10 mouse cellular contexts compared by ENCODE assay signal in the genomic region with DNA sequence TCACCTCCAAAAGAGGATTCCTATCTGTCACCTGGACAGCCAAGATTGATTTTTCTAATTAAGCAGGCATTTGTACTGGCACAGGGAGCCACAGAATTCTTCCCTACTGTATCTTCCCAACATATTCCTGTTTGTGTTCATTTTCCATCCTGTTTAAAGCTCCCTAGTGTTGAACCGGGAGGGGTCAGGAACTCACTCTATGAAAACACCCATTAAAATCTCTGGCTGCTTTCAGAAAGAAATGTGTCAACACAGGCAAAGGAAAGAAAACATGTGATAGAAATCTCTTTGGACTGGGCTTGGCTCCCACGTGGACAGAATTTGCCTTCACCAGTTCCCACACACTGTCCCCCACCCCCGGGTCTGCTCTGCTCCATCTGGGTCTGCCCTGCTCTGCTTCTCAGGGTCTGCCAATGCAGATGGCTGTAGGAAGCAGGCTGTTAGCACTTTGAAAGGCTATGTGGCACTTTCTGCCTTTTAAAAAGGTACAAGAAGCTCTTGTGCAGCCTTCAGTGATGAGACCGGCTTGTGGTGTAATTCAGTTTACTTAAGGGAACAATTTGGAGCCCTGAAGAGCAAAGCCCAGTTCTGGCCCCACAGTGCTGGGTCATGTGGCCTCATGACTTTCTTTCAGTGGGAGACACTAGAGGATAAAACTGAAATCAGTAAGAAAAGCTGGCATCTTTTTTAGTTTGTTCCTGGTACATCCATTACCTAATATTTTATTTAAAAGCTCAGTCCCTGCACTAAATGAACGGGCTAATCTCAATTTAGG.
DNase-seq lines count a peak whose midpoint lies in the region; ATAC-seq lines count a peak whose summit lies in the region.
"Had no signal": no experiment of that assay in that cellular context is flagged by ENCODE, and none has a peak within 500 bp of the region (broad histone marks: within the 10 kb centered on the region; RNA-seq: fewer than 3 reads in every experiment).

No protein-coding gene starts in this region.

- 38% methylated on average over 5 of the region's 5 CpGs for WGBS in forebrain, embryonic 10.5 days
- WGBS in forebrain, embryonic 11.5 days, result 30% methylated on average over 5 of the region's 5 CpGs
- WGBS in hindbrain, embryonic 12.5 days, result 39% methylated on average over 5 of the region's 5 CpGs
- WGBS in midbrain, embryonic 11.5 days, result 36% methylated on average over 5 of the region's 5 CpGs
- 16% methylated on average over 5 of the region's 5 CpGs for WGBS in stomach, embryonic 15.5 days
- WGBS in liver, embryonic 12.5 days (ENCODE audit: insufficient replicate concordance), result 39% methylated on average over 5 of the region's 5 CpGs

- no peak overlapping the region for H3K9ac ChIP-seq in forebrain, embryonic 11.5 days (ENCODE audit: low read length)
- no peak overlapping the region for H3K9ac ChIP-seq in hindbrain, embryonic 12.5 days
- H3K9ac ChIP-seq in midbrain, embryonic 11.5 days (ENCODE audit: low read length), result no peak overlapping the region
- no peak overlapping the region for H3K9ac ChIP-seq in stomach, embryonic 15.5 days
- no peak overlapping the region for H3K9ac ChIP-seq in liver, embryonic 12.5 days
- H3K9ac ChIP-seq: embryonic facial prominence, embryonic 13.5 days had no signal

- no peaks in the 10 kb centered on the region; the same call in 1 of the 2 replicates for H3K27me3 ChIP-seq in forebrain, embryonic 10.5 days (ENCODE audit: poor library complexity, severe bottlenecking)
- no peaks in the 10 kb centered on the region for H3K27me3 ChIP-seq in forebrain, embryonic 11.5 days (ENCODE audit: control insufficient read depth, insufficient read depth, low read length)
- H3K27me3 ChIP-seq in hindbrain, embryonic 12.5 days, result no peaks in the 10 kb centered on the region
- no peaks in the 10 kb centered on the region for H3K27me3 ChIP-seq in midbrain, embryonic 11.5 days (ENCODE audit: control insufficient read depth, insufficient read depth, low read length)
- no peaks in the 10 kb centered on the region for H3K27me3 ChIP-seq in stomach, embryonic 15.5 days (replicated peaks)
- no peaks in the 10 kb centered on the region for H3K27me3 ChIP-seq in liver, embryonic 12.5 days (replicated peaks)
- H3K27me3 ChIP-seq: CH12.LX; embryonic facial prominence, embryonic 13.5 days had no signal

- peaks cover 12% of the 10 kb centered on the region for H3K4me1 ChIP-seq in forebrain, embryonic 10.5 days
- H3K4me1 ChIP-seq in forebrain, embryonic 11.5 days (replicated peaks; ENCODE audit: control insufficient read depth, insufficient read depth, low read length), result 0 out of 2 replicates have a peak, but pooled peaks cover 3% of the 10 kb centered on the region
- peaks cover 6% of the 10 kb centered on the region for H3K4me1 ChIP-seq in hindbrain, embryonic 12.5 days
- peaks cover 3% of the 10 kb centered on the region; the same call in 1 of the 2 replicates for H3K4me1 ChIP-seq in midbrain, embryonic 11.5 days (ENCODE audit: control insufficient read depth, insufficient read depth, low read length)
- peaks cover 6% of the 10 kb centered on the region for H3K4me1 ChIP-seq in stomach, embryonic 15.5 days
- no peaks in the 10 kb centered on the region for H3K4me1 ChIP-seq in liver, embryonic 12.5 days

- no peaks in the 10 kb centered on the region for H3K9me3 ChIP-seq in forebrain, embryonic 10.5 days
- no peaks in the 10 kb centered on the region for H3K9me3 ChIP-seq in forebrain, embryonic 11.5 days (ENCODE audit: control insufficient read depth, low read length)
- no peaks in the 10 kb centered on the region for H3K9me3 ChIP-seq in hindbrain, embryonic 12.5 days (replicated peaks)
- H3K9me3 ChIP-seq in midbrain, embryonic 11.5 days (ENCODE audit: control insufficient read depth, low read length), result no peaks in the 10 kb centered on the region
- no peaks in the 10 kb centered on the region for H3K9me3 ChIP-seq in stomach, embryonic 15.5 days
- H3K9me3 ChIP-seq in liver, embryonic 12.5 days (replicated peaks), result no peaks in the 10 kb centered on the region
- H3K9me3 ChIP-seq: embryonic facial prominence, embryonic 13.5 days had no signal

- no peak for DNase-seq in forebrain, embryonic 10.5 days (ENCODE audit: extremely low spot score, low spot score)
- no peak for DNase-seq in forebrain, embryonic 11.5 days (ENCODE audit: low spot score)
- DNase-seq in frontal cortex, postnatal 36 days (ENCODE audit: low spot score in 2 of 2), result peak; percentile 76 to 83
- peak; percentile 71 for DNase-seq in left cerebral cortex, adult 11 months (ENCODE audit: low spot score)
- peak; percentile 80 for DNase-seq in midbrain, embryonic 11.5 days (ENCODE audit: low spot score, missing footprints)

- no peak overlapping the region for H3K4me3 ChIP-seq in forebrain, embryonic 10.5 days
- no peak overlapping the region for H3K4me3 ChIP-seq in forebrain, embryonic 11.5 days (ENCODE audit: low read depth, low read length)
- H3K4me3 ChIP-seq in hindbrain, embryonic 12.5 days, result no peak overlapping the region
- no peak overlapping the region for H3K4me3 ChIP-seq in midbrain, embryonic 11.5 days (ENCODE audit: low read depth, low read length)
- no peak overlapping the region for H3K4me3 ChIP-seq in stomach, embryonic 15.5 days (replicated peaks)
- H3K4me3 ChIP-seq in liver, embryonic 12.5 days, result no peak overlapping the region
- H3K4me3 ChIP-seq: embryonic facial prominence, embryonic 13.5 days had no signal

- H3K36me3 ChIP-seq in forebrain, embryonic 10.5 days (replicated peaks), result no peaks in the 10 kb centered on the region
- no peaks in the 10 kb centered on the region for H3K36me3 ChIP-seq in forebrain, embryonic 11.5 days (ENCODE audit: control insufficient read depth, insufficient read depth, low read length)
- no peaks in the 10 kb centered on the region for H3K36me3 ChIP-seq in hindbrain, embryonic 12.5 days
- no peaks in the 10 kb centered on the region for H3K36me3 ChIP-seq in midbrain, embryonic 11.5 days (ENCODE audit: control insufficient read depth, insufficient read depth, low read length)
- H3K36me3 ChIP-seq in stomach, embryonic 15.5 days, result no peaks in the 10 kb centered on the region
- H3K36me3 ChIP-seq in liver, embryonic 12.5 days, result no peaks in the 10 kb centered on the region
- H3K36me3 ChIP-seq: embryonic facial prominence, embryonic 13.5 days had no signal

- peak overlapping the region; percentile 48; the same call in 1 of the 2 replicates for H3K27ac ChIP-seq in forebrain, embryonic 10.5 days
- no peak overlapping the region for H3K27ac ChIP-seq in forebrain, embryonic 11.5 days (ENCODE audit: low read depth, low read length)
- H3K27ac ChIP-seq in hindbrain, embryonic 12.5 days, result 0 out of 2 replicates have a peak overlapping the region, but pooled peaks have one; percentile 18
- H3K27ac ChIP-seq in midbrain, embryonic 11.5 days (ENCODE audit: low read depth, low read length), result no peak overlapping the region
- 0 out of 2 replicates have a peak overlapping the region, but pooled peaks have one; percentile 41 for H3K27ac ChIP-seq in stomach, embryonic 15.5 days
- H3K27ac ChIP-seq in liver, embryonic 12.5 days, result no peak overlapping the region
- H3K27ac ChIP-seq: embryonic facial prominence, embryonic 13.5 days had no signal

- no peak overlapping the region for H3K4me2 ChIP-seq in forebrain, embryonic 11.5 days (ENCODE audit: low read depth, low read length, severe bottlenecking)
- no peak overlapping the region for H3K4me2 ChIP-seq in hindbrain, embryonic 12.5 days (replicated peaks)
- H3K4me2 ChIP-seq in midbrain, embryonic 11.5 days, result no peak overlapping the region
- no peak overlapping the region; the same call in 1 of the 2 replicates for H3K4me2 ChIP-seq in stomach, embryonic 15.5 days
- H3K4me2 ChIP-seq in liver, embryonic 12.5 days, result no peak overlapping the region
- H3K4me2 ChIP-seq: embryonic facial prominence, embryonic 13.5 days had no signal

- no peak for ATAC-seq in forebrain, embryonic 11.5 days (replicated peaks; ENCODE audit: low FRiP score)
- 0 out of 2 replicates have a peak, but pooled peaks have one; percentile 50 for ATAC-seq in hindbrain, embryonic 12.5 days (ENCODE audit: low FRiP score)
- peak; percentile 78 for ATAC-seq in midbrain, embryonic 11.5 days (ENCODE audit: low FRiP score)
- peak; percentile 35; the same call in 1 of the 2 replicates for ATAC-seq in stomach, embryonic 15.5 days (ENCODE audit: insufficient read depth, low FRiP score, low read depth)
- ATAC-seq in liver, embryonic 12.5 days, result no peak

Comparison
In these comparisons a context has a peak if more than half of its experiments do, and no peak if none do; other contexts are left out.
1. H3K27ac ChIP-seq: peak in forebrain, embryonic 10.5 days (single experiment), hindbrain, embryonic 12.5 days (single experiment) and stomach, embryonic 15.5 days (single experiment); none in forebrain, embryonic 11.5 days (single experiment), midbrain, embryonic 11.5 days (single experiment) and liver, embryonic 12.5 days (single experiment).
2. DNase-seq: peak in frontal cortex, postnatal 36 days (2 of 2), left cerebral cortex, adult 11 months (single experiment) and midbrain, embryonic 11.5 days (single experiment); none in forebrain, embryonic 10.5 days (single experiment) and forebrain, embryonic 11.5 days (single experiment).
3. ATAC-seq: peak in hindbrain, embryonic 12.5 days (single experiment), midbrain, embryonic 11.5 days (single experiment) and stomach, embryonic 15.5 days (single experiment); none in forebrain, embryonic 11.5 days (single experiment) and liver, embryonic 12.5 days (single experiment).